Mouse (Mus musculus): ENCODE measurements around the gene Repin1. TPM values are rescaled to one million over a fixed set of nuclear protein-coding genes. Genes with fewer than 3 reads are reported as not detected.

Repin1 gene
- total RNA-seq, 2 experiments from 2014 or later = 27.8 to 33.5 TPM

GRCm38 (mm10) chr6:48565693-48566310 lies 27.9 kb upstream of the Repin1 start:
- no peak for TF ChIP-seq CTCF (IDR thresholded peaks at IDR 0.05)
- Histone ChIP-seq H3K4me3 (no peak overlapping the region), H3K27ac (peak overlapping the region; percentile 56)
- intact Hi-C loops (cut with DNase I) = no loop called here
- no peak for DNase-seq

GRCm38 (mm10) chr6:48566312-48566711 lies 27.4 kb upstream of the Repin1 start:
- no peak overlapping the region for H3K4me3 ChIP-seq
- TF ChIP-seq CTCF (IDR thresholded peaks at IDR 0.05) = no peak
- peak overlapping the region; percentile 56 for H3K27ac ChIP-seq
- intact Hi-C loops (cut with DNase I) = no loop called here
- peak; percentile 66 for DNase-seq

DNA sequence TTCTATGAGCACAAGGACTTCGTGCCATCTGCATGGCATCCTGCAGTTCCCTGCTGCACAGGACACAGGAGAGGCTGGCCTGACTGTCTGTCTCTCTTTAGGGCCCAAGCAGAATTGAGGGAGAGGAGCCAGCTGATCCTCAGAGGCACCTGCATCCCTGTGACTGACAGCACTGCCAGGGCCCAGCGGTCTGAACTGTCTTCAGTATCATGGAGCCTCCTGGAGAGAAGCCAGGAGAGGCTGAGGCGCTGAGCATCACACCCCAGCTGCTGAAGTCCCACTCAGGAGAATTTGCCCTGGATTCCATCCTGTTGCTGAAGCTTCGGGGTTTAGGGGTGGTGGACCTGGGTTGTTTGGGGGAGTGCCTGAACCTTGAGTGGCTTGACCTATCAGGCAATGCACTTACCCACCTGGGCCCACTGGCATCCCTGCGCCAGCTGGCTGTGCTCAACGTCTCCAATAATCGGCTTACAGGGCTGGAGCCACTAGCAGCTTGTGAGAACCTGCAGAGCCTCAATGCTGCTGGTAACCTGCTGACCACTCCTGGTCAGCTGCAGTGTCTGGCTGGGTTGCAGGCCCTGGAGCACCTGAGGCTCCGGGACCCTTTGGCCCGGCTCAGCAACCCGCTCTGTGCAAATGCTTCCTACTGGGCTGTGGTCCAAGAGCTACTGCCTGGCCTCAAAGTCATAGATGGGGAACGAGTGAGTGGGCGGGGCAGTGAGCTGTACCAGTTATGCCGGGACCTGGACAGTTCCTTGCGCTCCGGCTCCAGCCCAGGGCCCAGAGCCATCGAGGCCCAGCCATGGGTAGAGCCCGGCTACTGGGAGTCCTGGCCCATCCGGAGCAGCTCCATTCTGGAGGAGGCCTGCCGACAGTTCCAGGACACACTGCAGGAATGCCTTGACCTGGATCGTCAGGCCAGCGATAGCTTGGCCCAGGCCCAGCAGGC lies 25.4 kb upstream of the Repin1 start:
- peak overlapping the region; percentile 70 for H3K27ac ChIP-seq
- peak overlapping the region; percentile 54 for H3K4me3 ChIP-seq
- no peak for TF ChIP-seq CTCF (IDR thresholded peaks at IDR 0.05)
- intact Hi-C loops (cut with DNase I) = no loop called here
- DNase-seq = peak; percentile 72

GRCm38 (mm10) chr6:48569065-48569807 lies 24.4 kb upstream of the Repin1 start:
- peak overlapping the region; percentile 54 for H3K4me3 ChIP-seq
- intact Hi-C loops (cut with DNase I) = no loop called here
- peak overlapping the region; percentile 70 for H3K27ac ChIP-seq
- no peak for TF ChIP-seq CTCF (IDR thresholded peaks at IDR 0.05)
- no peak for DNase-seq

DNA sequence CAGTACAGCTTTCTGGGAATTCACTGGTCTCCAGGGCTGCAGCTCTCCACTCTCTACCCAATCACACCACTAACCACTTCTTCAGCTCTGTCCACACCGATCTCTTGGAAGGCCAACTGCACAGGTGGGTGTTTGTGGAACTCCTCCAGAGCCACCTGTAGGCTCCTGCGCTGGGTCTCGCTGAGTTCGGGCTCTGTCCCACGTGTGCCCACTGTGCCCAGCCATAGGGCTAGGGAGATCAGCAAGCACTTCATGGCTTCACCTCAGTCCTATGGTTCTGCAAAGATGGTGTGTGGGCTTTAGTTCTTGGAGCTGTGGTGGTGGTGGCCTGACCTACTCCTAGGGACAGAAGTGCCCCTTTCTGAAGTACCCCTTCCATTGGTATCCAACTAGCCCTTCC lies 21.7 kb upstream of the Repin1 start:
- H3K27ac ChIP-seq = peak overlapping the region; percentile 84
- no peak for DNase-seq
- H3K4me3 ChIP-seq = peak overlapping the region; percentile 70
- intact Hi-C loops (cut with DNase I) = no loop called here
- TF ChIP-seq CTCF (IDR thresholded peaks at IDR 0.05) = no peak

- TF ChIP-seq CTCF (IDR thresholded peaks at IDR 0.05) = no peak
- intact Hi-C loops (cut with DNase I) = no loop called here
- peak within 1 kb of the TSS; percentile 70 for H3K4me3 ChIP-seq
- DNase-seq = peak; percentile 71
- peak within 1 kb of the TSS; percentile 84 for H3K27ac ChIP-seq
Measured at GRCm38 (mm10) chr6:48572572-48573061, 21.1 kb upstream of the Repin1 start, which contains the start of gene Rarres2. Gene Rarres2, minus strand, starts transcription at chr6:48572789.

DNA sequence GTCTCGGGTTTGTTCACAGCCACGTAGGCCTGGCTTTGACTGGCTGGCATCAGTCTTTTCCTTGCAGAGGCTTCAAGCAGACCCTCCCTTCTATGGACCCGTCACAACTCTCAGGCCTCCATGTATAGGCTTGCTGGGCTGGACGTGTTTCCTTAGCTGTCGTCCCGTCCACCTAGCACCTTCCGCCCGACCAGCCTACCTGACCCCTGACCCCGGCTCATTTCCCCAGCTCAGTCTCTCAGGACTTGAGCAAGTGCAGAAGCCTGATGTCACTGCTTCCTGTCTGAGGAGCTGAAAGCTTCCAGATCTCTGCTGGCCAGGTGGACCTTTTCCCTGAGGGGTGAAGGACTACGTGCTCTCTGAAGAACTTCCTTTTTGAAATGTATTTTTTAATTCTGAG lies 20.4 kb upstream of the Repin1 start:
- Histone ChIP-seq H3K4me3 (peak overlapping the region; percentile 70; the same call in 1 of the 2 replicates), H3K27ac (peak overlapping the region; percentile 84)
- intact Hi-C loops (cut with DNase I) = no loop called here
- no peak for TF ChIP-seq CTCF (IDR thresholded peaks at IDR 0.05)
- peak; percentile 42 for DNase-seq

- Histone ChIP-seq H3K4me3 (no peak overlapping the region), H3K27ac (peak overlapping the region; percentile 84; the same call in 1 of the 2 replicates)
- no peak for TF ChIP-seq CTCF (IDR thresholded peaks at IDR 0.05)
- intact Hi-C loops (cut with DNase I) = no loop called here
- DNase-seq = no peak
Measured at GRCm38 (mm10) chr6:48573981-48574380, 19.7 kb upstream of the Repin1 start.

DNA sequence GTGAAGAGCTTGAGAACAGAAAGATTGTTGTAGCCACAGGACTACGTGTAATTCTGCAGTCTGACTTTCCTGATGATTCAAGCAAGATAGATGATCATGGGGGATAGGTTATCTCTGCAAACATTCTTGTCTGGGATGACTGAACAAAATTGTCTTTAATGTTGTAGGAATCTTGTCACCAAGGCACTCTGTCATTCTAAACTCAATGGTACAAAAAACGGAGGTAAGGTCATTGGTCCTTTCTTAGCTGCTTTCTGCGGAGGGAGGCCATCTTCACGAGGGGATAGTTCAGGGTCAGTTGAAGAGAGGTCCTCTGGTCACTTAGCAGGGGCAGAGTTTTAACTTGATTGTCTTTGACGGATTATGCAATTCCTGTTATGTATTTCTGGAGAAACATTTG lies 14.9 kb upstream of the Repin1 start:
- no peak for DNase-seq
- Histone ChIP-seq H3K27ac (peak overlapping the region; percentile 73), H3K4me3 (no peak overlapping the region)
- intact Hi-C loops (cut with DNase I) = no loop called here
- TF ChIP-seq CTCF (IDR thresholded peaks at IDR 0.05) = no peak

DNA sequence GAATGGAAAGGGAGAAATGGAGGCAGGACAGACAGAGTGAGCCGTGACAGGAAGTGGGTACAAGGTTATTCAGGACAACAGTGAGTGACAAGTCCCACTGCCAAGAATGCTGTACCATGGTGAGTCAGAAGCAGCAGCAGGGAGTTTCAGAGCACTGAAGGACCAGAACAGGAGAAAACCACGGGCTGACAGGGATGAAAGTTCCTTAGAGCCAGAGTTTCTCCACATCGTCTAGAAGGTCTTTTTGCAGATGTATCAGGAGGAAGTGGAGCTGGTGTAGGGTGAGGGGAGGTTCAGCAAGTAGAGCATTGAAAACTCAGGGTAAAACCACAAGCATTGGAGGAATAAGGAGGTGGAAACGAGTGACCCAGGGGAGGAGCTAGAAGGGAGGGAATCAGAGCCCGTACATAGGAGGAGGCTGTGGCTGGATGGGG lies 14.5 kb upstream of the Repin1 start:
- TF ChIP-seq CTCF (IDR thresholded peaks at IDR 0.05) = no peak
- Histone ChIP-seq H3K4me3 (peak overlapping the region; percentile 19; the same call in 1 of the 2 replicates), H3K27ac (peak overlapping the region; percentile 73)
- peak; percentile 28 for DNase-seq
- intact Hi-C loops (cut with DNase I) = no loop called here

- H3K4me3 ChIP-seq = no peak overlapping the region
- intact Hi-C loops (cut with DNase I) = no loop called here
- TF ChIP-seq CTCF (IDR thresholded peaks at IDR 0.05) = no peak
- no peak overlapping the region for H3K27ac ChIP-seq
- no peak for DNase-seq
Measured at GRCm38 (mm10) chr6:48581257-48581656, 12.4 kb upstream of the Repin1 start.

DNA sequence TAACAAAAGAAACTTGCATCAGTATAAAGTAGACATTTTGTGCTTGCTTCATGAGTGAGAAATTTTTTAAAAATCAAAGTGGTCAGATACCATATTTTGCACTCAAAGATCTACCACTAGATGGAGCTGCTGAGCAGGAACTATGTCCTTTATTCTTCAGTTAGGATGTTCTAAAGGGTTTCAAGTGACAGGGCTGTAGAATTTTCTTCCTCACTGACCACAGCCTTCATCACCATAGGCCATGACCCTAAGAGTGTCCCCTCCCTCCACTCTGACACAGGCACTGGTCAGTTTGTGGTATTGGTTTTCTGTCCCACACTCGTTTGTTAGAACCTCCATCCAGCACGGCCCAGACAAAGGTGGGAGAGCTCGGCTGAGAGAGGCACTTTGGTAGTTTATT lies 11.6 kb upstream of the Repin1 start:
- Histone ChIP-seq H3K27ac (no peak overlapping the region), H3K4me3 (no peak overlapping the region)
- peak; percentile 91; the same call in 1 of the 2 replicates for TF ChIP-seq CTCF (IDR thresholded peaks at IDR 0.05)
- intact Hi-C loops (cut with DNase I) = loop anchor here (2.0 kb wide), 1 partner anchor 61 kb away; no protein-coding TSS in a partner anchor
- DNase-seq = no peak

Measured in gastrocnemius, adult 2 months (tissue).